Mouse (Mus musculus): ENCODE results near the gene Mgea5. TPM values are rescaled to one million over a fixed set of nuclear protein-coding genes. Genes with fewer than 3 reads are reported as not detected.
"Not testable (repeated sequence)": the region's sequence is repeated elsewhere in the genome, so short reads cannot be mapped to it uniquely, and the experiment has no call there.

Gene Mgea5
- polyA plus RNA-seq, 1 experiment from 2014 or later: 79.4 TPM

DNA sequence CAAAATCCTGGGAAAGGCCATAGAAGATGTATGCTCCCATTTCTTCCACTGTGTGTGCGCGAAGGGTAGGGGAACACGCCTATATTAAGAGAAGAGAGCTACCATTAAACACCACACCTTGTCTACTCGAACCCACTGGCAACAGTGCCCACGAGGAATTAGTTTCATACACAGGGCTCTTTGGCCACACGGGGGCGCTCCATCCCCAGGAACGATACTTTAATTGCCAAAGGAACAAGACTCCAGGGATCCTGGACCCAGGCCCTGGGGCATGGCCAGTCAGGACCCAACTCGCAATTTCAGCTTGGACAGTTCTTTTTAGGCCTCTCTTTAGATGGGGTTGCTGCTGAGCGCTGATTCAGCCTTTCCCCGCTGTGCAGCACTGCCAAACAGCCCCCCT lies 29.6 kb upstream of the Mgea5 start:
- no peak overlapping the region for H3K9ac ChIP-seq
- H3K27ac ChIP-seq (replicated peaks): no peak overlapping the region
- H3K4me1 ChIP-seq (replicated peaks): peaks cover 56% of the 10 kb centered on the region
- H3K36me3 ChIP-seq: peaks cover 2% of the 10 kb centered on the region; the same call in 1 of the 2 replicates
- no peaks in the 10 kb centered on the region for H3K9me3 ChIP-seq
- 4% methylated on average over 11 of the region's 11 CpGs for WGBS
- 0 out of 2 replicates have a peak, but pooled peaks have one; percentile 37 for ATAC-seq (ENCODE audit: low read depth)
- no peak overlapping the region for H3K4me3 ChIP-seq
- H3K27me3 ChIP-seq: peaks cover 9% of the 10 kb centered on the region; the same call in 1 of the 2 replicates
- peak overlapping the region; percentile 62 for H3K4me2 ChIP-seq

DNA sequence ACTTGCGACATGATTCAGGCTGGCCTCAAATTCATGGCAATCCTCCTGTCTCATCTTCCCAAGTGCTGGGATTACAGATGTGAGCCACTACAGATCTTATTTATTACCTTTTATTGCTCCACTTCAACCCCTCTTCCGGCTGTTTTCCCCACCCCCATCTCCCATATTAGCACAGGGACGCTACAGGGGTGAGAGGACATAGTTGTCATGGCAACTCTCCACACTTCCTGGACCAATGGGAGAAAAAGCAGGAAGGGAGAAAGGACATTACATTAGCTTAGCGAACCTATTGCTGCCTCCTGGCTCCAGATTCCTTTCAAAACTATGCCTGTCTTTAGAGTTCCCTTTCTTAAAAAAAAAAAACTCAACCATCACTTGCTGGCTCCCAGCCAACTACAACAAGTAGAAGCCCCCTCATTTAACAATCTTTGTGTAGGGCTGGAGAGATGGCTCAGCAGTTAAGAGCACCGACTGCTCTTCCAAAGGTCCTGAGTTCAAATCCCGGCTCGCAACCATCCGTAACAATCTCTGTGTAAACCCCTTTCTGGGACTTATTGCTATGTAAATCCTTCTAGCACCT lies 29.1 kb upstream of the Mgea5 start:
- Histone ChIP-seq H3K4me1 (replicated peaks) (peaks cover 56% of the 10 kb centered on the region), H3K27ac (replicated peaks) (peak overlapping the region; percentile 38; the same call in 1 of the 2 replicates), H3K4me3 (peak overlapping the region; percentile 27), H3K4me2 (peak overlapping the region; percentile 62), H3K9ac (peak overlapping the region; percentile 46; the same call in 1 of the 2 replicates), H3K9me3 (no peaks in the 10 kb centered on the region), H3K36me3 (no peaks in the 10 kb centered on the region), H3K27me3 (peaks cover 9% of the 10 kb centered on the region; the same call in 1 of the 2 replicates)
- 13% methylated on average over 8 of the region's 8 CpGs for WGBS
- ATAC-seq (ENCODE audit: low read depth): peak; percentile 28; the same call in 1 of the 2 replicates

DNA sequence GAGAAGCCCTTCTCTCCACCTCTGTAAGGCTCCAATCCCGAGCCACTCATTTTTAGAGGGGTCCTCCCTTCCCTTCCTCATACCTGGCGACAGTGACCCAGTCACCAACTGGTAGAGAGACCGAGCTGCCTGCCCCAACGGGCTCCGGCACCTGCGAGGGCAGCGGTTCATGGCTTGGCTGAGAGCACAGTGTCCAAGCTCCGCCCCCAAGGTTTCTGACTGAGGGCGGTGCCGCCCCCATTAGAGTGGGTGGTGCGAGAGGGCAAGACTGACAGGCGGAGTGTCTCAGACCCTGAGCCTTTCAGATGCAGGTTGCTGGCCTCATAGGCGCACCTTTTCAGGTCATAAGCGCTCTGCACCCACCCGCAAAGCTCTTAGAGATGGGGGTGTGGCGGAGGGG lies 28.5 kb upstream of the Mgea5 start:
- Histone ChIP-seq H3K4me2 (peak overlapping the region; percentile 62), H3K9me3 (no peaks in the 10 kb centered on the region), H3K4me3 (peak overlapping the region; percentile 27), H3K9ac (peak overlapping the region; percentile 46), H3K4me1 (replicated peaks) (peaks cover 56% of the 10 kb centered on the region), H3K36me3 (no peaks in the 10 kb centered on the region), H3K27me3 (peaks cover 9% of the 10 kb centered on the region; the same call in 1 of the 2 replicates), H3K27ac (replicated peaks) (peak overlapping the region; percentile 38)
- under 1% methylated on average over 16 of the region's 16 CpGs for WGBS
- ATAC-seq (ENCODE audit: low read depth): 0 out of 2 replicates have a peak, but pooled peaks have one; percentile 28

GRCm38 (mm10) chr19:45811028-45811674 lies 27.5 kb upstream of the Mgea5 start:
- peaks cover 9% of the 10 kb centered on the region; the same call in 1 of the 2 replicates for H3K27me3 ChIP-seq
- no peak for ATAC-seq (ENCODE audit: low read depth)
- H3K9me3 ChIP-seq: no peaks in the 10 kb centered on the region
- H3K9ac ChIP-seq: no peak overlapping the region
- WGBS: 40% methylated on average over 12 of the region's 12 CpGs
- H3K4me3 ChIP-seq: no peak overlapping the region
- H3K36me3 ChIP-seq: no peaks in the 10 kb centered on the region
- peaks cover 47% of the 10 kb centered on the region for H3K4me1 ChIP-seq (replicated peaks)
- no peak overlapping the region for H3K27ac ChIP-seq (replicated peaks)
- no peak overlapping the region for H3K4me2 ChIP-seq

GRCm38 (mm10) chr19:45807732-45808131 lies 24.1 kb upstream of the Mgea5 start:
- H3K27ac ChIP-seq (replicated peaks): no peak overlapping the region
- H3K36me3 ChIP-seq: no peaks in the 10 kb centered on the region
- WGBS: 92% methylated on average over 4 of the region's 4 CpGs
- H3K4me2 ChIP-seq: no peak overlapping the region
- peaks cover 28% of the 10 kb centered on the region for H3K4me1 ChIP-seq (replicated peaks)
- no peak overlapping the region for H3K9ac ChIP-seq
- H3K4me3 ChIP-seq: no peak overlapping the region
- H3K27me3 ChIP-seq: no peaks in the 10 kb centered on the region
- no peaks in the 10 kb centered on the region for H3K9me3 ChIP-seq
- ATAC-seq (ENCODE audit: low read depth): no peak

- not testable (repeated sequence) for H3K4me1 ChIP-seq (replicated peaks); ATAC-seq (ENCODE audit: low read depth); H3K4me2 ChIP-seq; H3K4me3 ChIP-seq; H3K9ac ChIP-seq; H3K27ac ChIP-seq (replicated peaks); H3K9me3 ChIP-seq; H3K27me3 ChIP-seq; H3K36me3 ChIP-seq
- 90% methylated on average over 6 of the region's 6 CpGs for WGBS
These were observed 22.2 kb upstream of the Mgea5 start for GRCm38 (mm10) chr19:45805817-45806216.

DNA sequence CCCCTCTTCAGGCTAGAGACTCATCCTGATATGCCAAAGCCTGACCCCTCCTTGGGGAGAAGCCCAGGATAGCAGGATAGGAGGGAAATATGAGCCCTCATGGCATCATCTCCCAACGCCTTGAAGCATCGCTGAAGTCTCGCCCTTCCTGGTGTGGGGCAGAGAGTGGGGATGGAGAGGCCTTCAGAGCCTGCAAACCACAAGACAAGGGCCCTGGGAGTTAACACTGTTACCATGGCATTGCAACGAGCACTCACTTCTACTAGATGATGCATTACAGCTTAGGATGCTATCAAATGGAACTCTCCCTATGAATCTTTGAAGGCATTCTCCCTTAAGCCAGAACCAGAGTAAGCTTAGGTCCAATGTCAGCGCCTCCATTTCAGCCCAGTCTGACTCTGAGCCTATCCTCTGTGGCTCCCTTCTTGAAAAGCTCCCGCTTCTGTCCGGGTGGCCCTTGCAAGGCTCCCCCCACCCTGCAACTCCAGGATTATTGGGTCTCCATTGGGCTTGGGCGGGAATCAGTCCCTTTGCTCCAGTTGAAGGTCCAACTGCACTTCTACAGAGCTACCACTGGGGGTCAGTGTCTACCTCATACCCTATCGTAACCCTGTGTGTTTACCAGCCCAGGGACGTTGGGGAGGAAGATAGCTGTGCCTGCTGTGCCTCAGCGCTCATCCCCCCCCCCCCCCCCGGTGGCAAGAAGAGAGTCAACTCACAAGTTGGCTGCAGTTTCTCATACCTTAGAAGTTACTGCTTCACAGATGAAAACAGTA lies 21.1 kb upstream of the Mgea5 start:
- 21% methylated on average over 12 of the region's 12 CpGs for WGBS
- H3K4me1 ChIP-seq (replicated peaks): peaks cover 7% of the 10 kb centered on the region; the same call in 1 of the 2 replicates
- H3K4me2 ChIP-seq: no peak overlapping the region
- no peak overlapping the region for H3K4me3 ChIP-seq
- H3K27ac ChIP-seq (replicated peaks): no peak overlapping the region
- H3K36me3 ChIP-seq: no peaks in the 10 kb centered on the region
- no peaks in the 10 kb centered on the region for H3K9me3 ChIP-seq
- ATAC-seq (ENCODE audit: low read depth): peak; percentile 72; the same call in 1 of the 2 replicates
- H3K27me3 ChIP-seq: no peaks in the 10 kb centered on the region
- no peak overlapping the region for H3K9ac ChIP-seq

GRCm38 (mm10) chr19:45803408-45803807 lies 19.8 kb upstream of the Mgea5 start:
- Histone ChIP-seq H3K9me3 (no peaks in the 10 kb centered on the region), H3K9ac (no peak overlapping the region), H3K4me3 (no peak overlapping the region), H3K4me1 (replicated peaks) (peaks cover 7% of the 10 kb centered on the region; the same call in 1 of the 2 replicates), H3K36me3 (no peaks in the 10 kb centered on the region), H3K4me2 (no peak overlapping the region), H3K27me3 (no peaks in the 10 kb centered on the region), H3K27ac (replicated peaks) (no peak overlapping the region)
- ATAC-seq (ENCODE audit: low read depth): no peak
- 38% methylated on average over 4 of the region's 4 CpGs for WGBS

- Histone ChIP-seq H3K4me3 (no peak overlapping the region), H3K9me3 (no peaks in the 10 kb centered on the region), H3K4me2 (no peak overlapping the region), H3K27ac (replicated peaks) (no peak overlapping the region), H3K4me1 (replicated peaks) (peaks cover 7% of the 10 kb centered on the region; the same call in 1 of the 2 replicates), H3K27me3 (no peaks in the 10 kb centered on the region), H3K9ac (no peak overlapping the region), H3K36me3 (no peaks in the 10 kb centered on the region)
- WGBS: 76% methylated on average over 4 of the region's 4 CpGs
- no peak for ATAC-seq (ENCODE audit: low read depth)
These were observed 19.1 kb upstream of the Mgea5 start for GRCm38 (mm10) chr19:45802702-45803101.

GRCm38 (mm10) chr19:45796879-45797278 lies 13.2 kb upstream of the Mgea5 start:
- Histone ChIP-seq H3K4me1 (replicated peaks) (peaks cover 11% of the 10 kb centered on the region; the same call in 1 of the 2 replicates), H3K4me2 (no peak overlapping the region), H3K9ac (no peak overlapping the region), H3K27ac (replicated peaks) (no peak overlapping the region), H3K9me3 (no peaks in the 10 kb centered on the region), H3K27me3 (no peaks in the 10 kb centered on the region), H3K36me3 (no peaks in the 10 kb centered on the region), H3K4me3 (no peak overlapping the region)
- no peak for ATAC-seq (ENCODE audit: low read depth)
- WGBS: 73% methylated on average over 15 of the region's 15 CpGs

DNA sequence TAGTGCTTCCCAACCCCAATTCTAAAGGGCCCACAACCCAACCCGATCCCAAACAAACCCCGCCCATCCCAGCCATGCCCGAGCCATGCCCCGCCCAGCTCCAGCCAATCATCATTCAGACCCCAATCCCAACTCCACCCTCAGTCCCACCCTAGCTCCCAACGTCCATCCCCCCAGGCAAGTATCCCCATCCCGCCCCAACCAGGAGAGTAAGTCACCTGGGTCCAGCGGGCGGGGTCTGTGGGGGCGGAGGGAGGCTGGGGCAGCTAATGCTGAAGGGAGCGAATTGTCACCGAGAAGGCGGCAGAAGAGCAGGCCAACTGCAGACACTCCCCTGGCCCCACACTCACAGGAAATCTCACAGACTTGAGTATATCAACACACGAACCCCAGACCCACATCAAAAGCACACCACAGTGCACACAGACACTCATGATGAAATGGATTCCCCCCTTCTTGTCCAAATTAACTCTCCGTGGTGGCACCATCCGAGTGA lies 12.5 kb upstream of the Mgea5 start:
- Histone ChIP-seq H3K9ac (no peak overlapping the region), H3K4me2 (peak overlapping the region; percentile 40), H3K4me1 (replicated peaks) (peaks cover 11% of the 10 kb centered on the region; the same call in 1 of the 2 replicates), H3K9me3 (no peaks in the 10 kb centered on the region), H3K27ac (replicated peaks) (no peak overlapping the region), H3K4me3 (no peak overlapping the region), H3K27me3 (no peaks in the 10 kb centered on the region), H3K36me3 (no peaks in the 10 kb centered on the region)
- ATAC-seq (ENCODE audit: low read depth): no peak
- whole genome bisulfite sequencing: 9% methylated on average over 15 of the region's 15 CpGs

Measured in neural tube, embryonic 13.5 days (tissue).